In the genomic region with DNA sequence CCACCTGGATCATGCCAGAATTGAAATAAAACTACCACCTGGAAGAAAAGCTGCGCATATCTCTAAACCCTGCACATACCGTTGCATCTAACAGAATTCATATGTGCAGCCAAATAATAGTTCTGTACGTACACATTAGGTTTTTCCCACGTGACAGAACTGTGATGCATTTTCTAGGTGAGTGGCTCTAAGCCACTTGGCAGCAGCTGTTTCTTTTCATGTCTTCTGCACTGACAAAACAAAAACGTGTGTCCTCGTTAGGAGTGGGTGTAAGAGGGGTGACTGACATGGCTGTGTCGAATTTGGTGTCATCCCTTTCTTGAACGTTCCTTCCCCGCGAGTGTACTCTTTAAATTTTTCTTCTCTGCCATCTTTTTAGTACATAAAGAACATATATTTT, we compare ENCODE assay signal across 21 mouse cellular contexts.
"Had no signal": no experiment of that assay in that cellular context is flagged by ENCODE, and none has a peak within 500 bp of the region (broad histone marks: within the 10 kb centered on the region; RNA-seq: fewer than 3 reads in every experiment).

No protein-coding gene starts in this region.

- DNase-seq: kidney, adult 9 months; kidney, postnatal 14 days; kidney, postnatal 4 days; left cerebral cortex, postnatal 4 days; liver; lung, adult 18-20 months; lung, postnatal 14 days; right cerebral cortex, adult 18-20 months; right cerebral cortex, postnatal 14 days; right cerebral cortex, postnatal 4 days; thymus, adult 2 months; thymus, postnatal 14 days; thymus, postnatal 4 days had no signal

- H3K4me3 ChIP-seq: liver, embryonic 12.5 days; liver, embryonic 15.5 days; midbrain, embryonic 12.5 days; midbrain, embryonic 15.5 days; neural tube, embryonic 12.5 days; neural tube, embryonic 15.5 days had no signal

- H3K27ac ChIP-seq: liver, embryonic 12.5 days; liver, embryonic 15.5 days; macrophage; midbrain, embryonic 12.5 days; midbrain, embryonic 15.5 days; neural tube, embryonic 12.5 days; neural tube, embryonic 15.5 days; stomach, postnatal 0 days had no signal

- H3K36me3 ChIP-seq: liver, embryonic 12.5 days; liver, embryonic 15.5 days; midbrain, embryonic 12.5 days; midbrain, embryonic 15.5 days; neural tube, embryonic 12.5 days; neural tube, embryonic 15.5 days had no signal

- H3K9ac ChIP-seq: liver, embryonic 12.5 days; liver, embryonic 15.5 days; midbrain, embryonic 12.5 days; midbrain, embryonic 15.5 days; neural tube, embryonic 12.5 days; neural tube, embryonic 15.5 days had no signal

- H3K27me3 ChIP-seq: liver, embryonic 12.5 days; liver, embryonic 15.5 days; midbrain, embryonic 12.5 days; midbrain, embryonic 15.5 days; neural tube, embryonic 12.5 days; neural tube, embryonic 15.5 days had no signal

- H3K4me1 ChIP-seq: liver, embryonic 12.5 days; liver, embryonic 15.5 days; midbrain, embryonic 12.5 days; midbrain, embryonic 15.5 days; neural tube, embryonic 12.5 days; neural tube, embryonic 15.5 days had no signal

- H3K4me2 ChIP-seq: liver, embryonic 12.5 days; liver, embryonic 15.5 days; midbrain, embryonic 12.5 days; midbrain, embryonic 15.5 days; neural tube, embryonic 12.5 days; neural tube, embryonic 15.5 days had no signal

- H3K9me3 ChIP-seq: liver, embryonic 12.5 days; liver, embryonic 15.5 days; midbrain, embryonic 12.5 days; midbrain, embryonic 15.5 days; neural tube, embryonic 12.5 days; neural tube, embryonic 15.5 days had no signal

- ATAC-seq: liver, embryonic 12.5 days; midbrain, embryonic 15.5 days had no signal
